In the genomic region with DNA sequence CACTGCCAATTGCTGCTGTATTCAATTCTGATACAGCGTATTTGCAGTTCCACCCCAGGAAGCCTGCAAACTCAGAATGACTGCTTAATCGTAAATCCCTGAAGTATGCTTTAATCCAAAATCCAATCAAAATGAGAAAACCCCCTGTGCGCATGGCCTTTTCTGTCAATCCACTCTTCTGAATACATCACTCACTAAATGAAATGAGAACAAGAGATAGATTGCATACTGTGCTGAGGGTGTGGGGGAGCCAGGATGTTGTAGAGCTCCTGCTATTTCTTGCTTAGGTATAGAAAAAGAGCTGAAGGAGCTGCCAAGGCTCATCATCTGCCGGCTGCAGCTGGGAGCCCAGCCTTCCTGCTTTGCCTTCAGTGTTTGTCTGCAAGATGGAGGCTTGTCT, we compare ENCODE assay signal across 19 mouse cellular contexts. TPM values are rescaled to one million over a fixed set of nuclear protein-coding genes. Genes with fewer than 3 reads are reported as not detected.
DNase-seq lines count a peak whose midpoint lies in the region; ATAC-seq lines count a peak whose summit lies in the region.
"Had no signal": no experiment of that assay in that cellular context is flagged by ENCODE, and none has a peak within 500 bp of the region (broad histone marks: within the 10 kb centered on the region; RNA-seq: fewer than 3 reads in every experiment).

No protein-coding gene starts in this region.

- no peaks in the 10 kb centered on the region for H3K27me3 ChIP-seq in midbrain, embryonic 13.5 days

- ATAC-seq in midbrain, embryonic 13.5 days: peak; percentile 79
- ATAC-seq: intestine, embryonic 16.5 days had no signal

- H3K9ac ChIP-seq in midbrain, embryonic 13.5 days (replicated peaks): peak overlapping the region; percentile 19; the same call in 1 of the 2 replicates

- intact Hi-C loops in heart, postnatal 14 days (cut with DNase I): no loop called here

- peak overlapping the region; percentile 40 for H3K4me2 ChIP-seq in midbrain, embryonic 13.5 days (replicated peaks)

- WGBS in midbrain, embryonic 13.5 days: 17% methylated on average over 4 of the region's 4 CpGs

- peaks cover 26% of the 10 kb centered on the region for H3K4me1 ChIP-seq in midbrain, embryonic 13.5 days (replicated peaks)

- H3K4me3 ChIP-seq in midbrain, embryonic 13.5 days (replicated peaks): no peak overlapping the region; the same call in 1 of the 2 replicates

- H3K36me3 ChIP-seq in midbrain, embryonic 13.5 days: no peaks in the 10 kb centered on the region

- no peaks in the 10 kb centered on the region for H3K9me3 ChIP-seq in midbrain, embryonic 13.5 days

- peak; percentile 42 for DNase-seq in heart, adult 11 months
- no peak for DNase-seq in heart, postnatal 14 days
- peak; percentile 6 for DNase-seq in right cerebral cortex, postnatal 25 days
- DNase-seq in right cerebral cortex, postnatal 14 days: no peak
- no peak for DNase-seq in urinary bladder, postnatal 25 days (ENCODE audit: low spot score)
- no peak for DNase-seq in embryo, embryonic 10.5 days (ENCODE audit: low spot score)
- DNase-seq in cerebellum, adult 9-11 months: no peak
- DNase-seq: adrenal gland, postnatal 36 days; cerebellum, postnatal 14 days; heart, postnatal 10 days; kidney, postnatal 36 days; liver; lung, adult 2 months; lung, postnatal 4 days had no signal

- H3K27ac ChIP-seq in midbrain, embryonic 13.5 days: peak overlapping the region; percentile 79

RNA-seq across cellular contexts. Expression of a gene that starts 46.5 kb away (rescaled TPM):
- total RNA-seq in heart, postnatal 14 days (2021): not detected
- 0.31 TPM in 1 of 2 replicates, not detected in the other for polyA plus RNA-seq in midbrain, embryonic 13.5 days (2015; fragmentation: Nextera tagmentation; extraction: Ambion mirVana)
- total RNA-seq: heart, adult 8-10 months; heart, postnatal 10 days; monocyte, adult 5-6 weeks; neutrophil, adult 5-6 weeks had no signal
- polyA plus RNA-seq: intestine, embryonic 16.5 days; lung, adult 2 months had no signal

Comparison
In these comparisons a context has a peak if more than half of its experiments do, and no peak if none do; other contexts are left out.
1. DNase-seq: peak in heart, adult 11 months (single experiment) and right cerebral cortex, postnatal 25 days (single experiment); none in heart, postnatal 14 days (0 of 2), right cerebral cortex, postnatal 14 days (single experiment), urinary bladder, postnatal 25 days (single experiment), embryo, embryonic 10.5 days (single experiment) and cerebellum, adult 9-11 months (single experiment).